Mouse (Mus musculus) embryo, embryonic 10.5 days (tissue): ENCODE measurements at regions not wholly inside any gene's neighbourhood (a gene's known extent, or its start where the extent isn't known, plus 50 kb on each side); places are given as distances from the start of the nearest gene placed in this dataset.
"Not testable (repeated sequence)": the region's sequence is repeated elsewhere in the genome, so short reads cannot be mapped to it uniquely, and the experiment has no call there.

Source experiments
- DNase-seq: peaks from one replicate; pipeline ENCODE4 v3.0.0-alpha.2; 2015; ENCODE audit warnings: low spot score

DNA sequence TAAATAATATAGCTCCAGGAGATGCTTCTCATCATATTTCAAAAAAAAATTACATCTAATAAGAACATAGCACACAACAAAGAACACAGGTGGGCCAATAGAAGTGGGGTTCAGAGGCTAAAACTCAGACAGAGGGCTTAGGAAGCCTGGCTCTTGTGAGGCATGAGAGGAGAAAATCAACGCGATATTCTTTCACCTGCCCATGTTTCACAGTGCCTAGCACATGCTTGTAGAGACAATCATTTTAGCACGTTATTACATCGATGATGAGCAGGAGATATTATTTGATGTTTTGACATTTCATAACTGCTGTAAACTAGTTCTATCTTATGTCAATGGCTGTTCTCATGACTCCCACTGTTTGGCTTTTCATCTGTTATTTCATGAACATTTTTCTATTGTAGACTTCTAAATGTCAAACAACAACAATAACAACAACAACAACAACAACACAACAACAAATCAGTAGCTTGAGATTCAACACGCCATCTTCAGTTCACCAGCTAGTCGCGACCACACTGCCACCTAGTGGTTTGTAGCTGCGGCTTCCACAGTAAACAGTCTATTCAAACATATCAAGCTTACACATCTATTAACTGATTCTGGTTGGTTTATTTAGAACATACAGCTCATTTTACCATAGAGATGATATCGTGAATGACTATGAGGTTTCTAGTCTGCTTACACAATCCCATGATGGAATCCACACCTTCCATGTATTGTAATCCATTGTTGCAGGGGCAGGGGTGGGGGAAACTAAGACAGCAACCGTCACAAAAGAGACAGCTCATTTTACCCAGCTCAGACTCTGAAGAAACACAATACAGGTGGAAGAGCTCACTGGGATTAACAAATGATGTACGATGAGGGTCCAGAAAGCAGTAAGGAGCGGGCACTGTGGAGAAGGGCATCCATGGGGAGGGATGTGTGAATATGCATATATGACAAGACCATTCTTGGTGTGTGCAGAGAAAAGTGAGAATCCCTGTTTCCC lies 60.5 kb upstream of the Tmem200a start:
- DNase-seq = peak; percentile 68

DNA sequence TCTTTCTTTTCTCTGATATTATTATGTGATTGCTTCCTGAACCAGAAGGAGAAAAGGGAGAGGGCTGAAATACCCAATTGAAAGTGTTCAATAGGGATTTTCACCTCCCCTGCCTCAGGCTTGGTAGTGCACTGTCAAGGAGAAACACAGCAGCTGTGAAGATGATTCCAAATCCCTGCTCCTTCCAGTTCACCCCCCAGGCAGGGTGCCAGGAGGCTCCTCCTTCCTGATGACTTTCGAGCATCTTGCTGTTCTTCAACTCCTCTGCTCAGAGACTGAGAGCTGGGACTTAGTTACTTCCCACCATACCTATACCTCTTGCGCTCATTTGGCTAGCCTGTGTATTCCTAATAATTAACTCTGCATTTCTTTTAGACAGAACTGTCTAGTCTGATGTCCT lies 73.7 kb upstream of the Tmem200a start:
- DNase-seq = no peak

DNA sequence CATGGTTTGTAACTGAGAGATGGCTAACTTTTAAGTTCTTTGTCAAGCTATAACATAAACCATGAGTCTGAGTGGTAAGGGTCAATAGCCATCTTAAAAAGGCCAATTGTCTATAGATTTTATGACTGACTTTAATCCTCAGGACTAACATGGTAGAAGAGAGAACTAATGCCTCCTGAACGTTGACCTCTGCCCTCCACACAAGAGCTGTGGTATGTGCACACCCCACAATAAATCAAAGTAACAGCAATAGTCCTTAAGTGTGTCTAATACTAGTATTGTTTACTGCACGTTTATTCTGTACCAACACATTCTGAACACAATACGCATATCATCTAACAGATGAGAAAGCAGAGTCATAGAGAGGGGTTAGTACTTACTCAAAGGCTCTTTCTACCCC lies 70.7 kb upstream of the Samd3 start:
- DNase-seq = peak; percentile 53

DNA sequence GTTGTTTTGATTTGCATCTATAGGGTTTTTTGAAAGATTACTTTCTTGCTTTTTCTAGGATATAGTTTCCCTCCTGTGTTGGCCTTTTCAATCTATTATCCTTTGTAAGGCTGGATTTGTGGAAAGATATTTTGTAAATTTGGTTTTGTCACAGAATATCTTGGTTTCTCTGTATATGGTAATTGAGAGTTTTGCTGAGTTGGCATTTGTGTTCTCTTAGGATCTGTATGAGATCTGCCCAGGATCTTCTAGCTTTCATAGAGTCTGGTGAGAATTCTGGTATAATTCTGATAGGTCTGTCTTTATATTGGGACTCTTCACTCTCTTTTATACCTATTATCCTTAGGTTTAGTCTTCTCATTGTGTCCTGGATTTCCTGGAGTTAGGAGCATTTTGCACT lies 68.4 kb upstream of the Samd3 start:
- DNase-seq = not testable (repeated sequence)

DNA sequence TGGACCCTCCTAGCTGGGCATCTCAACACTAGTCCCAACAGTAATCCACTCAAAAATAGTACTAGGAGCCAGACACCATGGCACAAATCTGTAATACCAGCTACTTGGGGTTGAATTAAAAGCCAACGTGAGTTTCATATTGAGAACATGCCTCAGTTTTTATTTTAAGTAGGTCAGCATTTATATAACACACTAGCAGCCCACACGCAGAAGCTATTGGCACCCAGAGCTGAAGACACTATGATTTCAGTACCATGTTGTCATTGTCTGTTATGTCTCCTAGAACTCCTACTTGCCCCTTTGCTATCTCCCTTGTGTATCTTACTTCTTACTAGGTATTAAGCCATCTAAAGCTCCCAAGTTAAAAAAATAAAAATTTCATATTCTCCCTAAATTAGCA lies 65.0 kb upstream of the Samd3 start:
- no peak for DNase-seq

DNA sequence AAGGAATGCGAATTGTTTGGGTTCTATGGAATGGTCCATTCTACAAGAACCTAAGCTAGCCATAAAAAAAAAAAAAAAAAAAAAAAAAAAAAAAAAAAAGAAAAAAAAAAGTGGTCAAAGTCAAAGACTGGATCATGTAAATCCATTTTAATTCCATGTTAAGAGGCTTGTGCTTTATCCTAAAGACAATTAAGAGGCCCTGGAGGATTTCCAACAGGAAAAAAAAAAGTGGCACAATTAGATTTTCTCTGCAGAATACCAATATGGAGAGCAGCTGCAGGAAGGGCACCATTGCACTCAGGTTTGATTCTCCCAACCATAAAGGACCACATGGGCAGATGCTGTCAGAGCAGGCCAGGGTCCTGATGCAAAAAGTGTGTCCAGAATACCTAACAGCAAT lies 51.9 kb upstream of the Samd3 start:
- no peak for DNase-seq

DNA sequence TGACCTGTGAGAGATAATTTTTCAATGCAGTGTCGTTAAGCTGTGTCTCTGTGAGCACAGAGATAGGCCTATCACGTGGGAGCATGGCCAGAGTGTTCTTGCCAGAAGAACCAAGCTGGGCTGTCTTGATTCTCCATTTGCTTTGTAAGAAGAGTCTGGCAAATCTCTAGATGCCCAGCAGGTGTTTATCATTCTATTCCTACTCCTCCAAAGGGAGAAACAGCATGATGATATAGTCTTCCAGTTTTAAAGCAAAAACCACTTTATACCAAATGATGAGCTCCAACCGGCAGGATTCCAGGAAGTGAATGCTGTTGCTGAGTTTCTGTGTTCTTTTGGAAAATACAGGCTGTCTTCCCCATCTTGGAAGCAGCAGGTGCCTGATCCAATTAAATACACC lies 51.2 kb upstream of the Samd3 start:
- DNase-seq = no peak
